ENCODE assay signal across 8 mouse cellular contexts in genomic region chr2:168231471-168231829, GRCm38 (mm10). TPM values are rescaled to one million over a fixed set of nuclear protein-coding genes. Genes with fewer than 3 reads are reported as not detected.
DNase-seq lines count a peak whose midpoint lies in the region; ATAC-seq and TF ChIP-seq lines count a peak whose summit lies in the region.

No protein-coding gene starts in this region.

- H3K27ac ChIP-seq in lung, postnatal 0 days (ENCODE audit: low read length): no peak overlapping the region
- H3K27ac ChIP-seq in intestine, embryonic 16.5 days (ENCODE audit: low read length): no peak overlapping the region
- H3K27ac ChIP-seq in neural tube, embryonic 15.5 days (replicated peaks): peak overlapping the region; percentile 98; the same call in 1 of the 2 replicates

- no peak for TF ChIP-seq EP300 in lung, postnatal 0 days (IDR thresholded peaks at IDR 0.05)

- WGBS in lung, postnatal 0 days: 50% methylated on average over 33 of the region's 33 CpGs
- WGBS in intestine, embryonic 16.5 days: 50% methylated on average over 33 of the region's 33 CpGs
- 68% methylated on average over 31 of the region's 33 CpGs for WGBS in neural tube, embryonic 15.5 days

- DNase-seq in adrenal gland, adult (ENCODE audit: inconsistent age in 2 of 2, low spot score in 1 of 2): peak; percentile 46 to 54
- no peak for DNase-seq in adrenal gland, adult 2 months
- DNase-seq in lung, postnatal 0 days (ENCODE audit: low spot score): no peak
- DNase-seq in lung, postnatal 36 days: no peak
- no peak for DNase-seq in right cerebral cortex, postnatal 10 days (ENCODE audit: low spot score in 2 of 2)
- DNase-seq in embryo, embryonic 10.5 days (ENCODE audit: low spot score): no peak

- no peaks in the 10 kb centered on the region for H3K27me3 ChIP-seq in lung, postnatal 0 days (replicated peaks; ENCODE audit: insufficient read depth, low read length)
- no peaks in the 10 kb centered on the region for H3K27me3 ChIP-seq in intestine, embryonic 16.5 days (replicated peaks; ENCODE audit: control insufficient read depth, insufficient read depth, low read length)
- H3K27me3 ChIP-seq in neural tube, embryonic 15.5 days (replicated peaks): no peaks in the 10 kb centered on the region

- peak overlapping the region; percentile 90 for H3K9ac ChIP-seq in lung, postnatal 0 days (replicated peaks; ENCODE audit: low read depth)
- H3K9ac ChIP-seq in intestine, embryonic 16.5 days (ENCODE audit: low read depth, low read length): peak overlapping the region; percentile 94
- peak overlapping the region; percentile 84 for H3K9ac ChIP-seq in neural tube, embryonic 15.5 days (replicated peaks)

- H3K36me3 ChIP-seq in lung, postnatal 0 days (ENCODE audit: insufficient read depth, low read length): no peaks in the 10 kb centered on the region; the same call in 1 of the 2 replicates
- 0 out of 2 replicates have a peak, but pooled peaks cover 8% of the 10 kb centered on the region for H3K36me3 ChIP-seq in intestine, embryonic 16.5 days (ENCODE audit: control insufficient read depth, insufficient read depth, low read length)
- H3K36me3 ChIP-seq in neural tube, embryonic 15.5 days: peaks cover 24% of the 10 kb centered on the region

- H3K4me2 ChIP-seq in lung, postnatal 0 days (replicated peaks; ENCODE audit: low read depth, low read length): peak overlapping the region; percentile 98
- peak overlapping the region; percentile 98 for H3K4me2 ChIP-seq in intestine, embryonic 16.5 days (ENCODE audit: low read depth, low read length)
- peak overlapping the region; percentile 99 for H3K4me2 ChIP-seq in neural tube, embryonic 15.5 days

- no peak for ATAC-seq in lung, postnatal 0 days
- no peak; the same call in 1 of the 2 replicates for ATAC-seq in intestine, embryonic 16.5 days
- ATAC-seq in neural tube, embryonic 15.5 days (ENCODE audit: low FRiP score): no peak

- H3K9me3 ChIP-seq in lung, postnatal 0 days (ENCODE audit: low read length): no peaks in the 10 kb centered on the region
- H3K9me3 ChIP-seq in intestine, embryonic 16.5 days (ENCODE audit: control insufficient read depth, low read length): no peaks in the 10 kb centered on the region
- H3K9me3 ChIP-seq in neural tube, embryonic 15.5 days (replicated peaks): no peaks in the 10 kb centered on the region

- H3K4me3 ChIP-seq in lung, postnatal 0 days (ENCODE audit: low read depth, low read length): peak overlapping the region; percentile 92
- peak overlapping the region; percentile 85 for H3K4me3 ChIP-seq in intestine, embryonic 16.5 days (ENCODE audit: low read length)
- H3K4me3 ChIP-seq in neural tube, embryonic 15.5 days (replicated peaks): peak overlapping the region; percentile 96

- no peak for TF ChIP-seq CTCF in lung, postnatal 0 days (IDR thresholded peaks at IDR 0.05)

- H3K4me1 ChIP-seq in lung, postnatal 0 days (ENCODE audit: insufficient read depth, low read depth, low read length): peaks cover 12% of the 10 kb centered on the region; the same call in 1 of the 2 replicates
- H3K4me1 ChIP-seq in intestine, embryonic 16.5 days (ENCODE audit: control insufficient read depth, insufficient read depth, low read length): peaks cover 30% of the 10 kb centered on the region
- peaks cover 52% of the 10 kb centered on the region for H3K4me1 ChIP-seq in neural tube, embryonic 15.5 days

RNA-seq across cellular contexts. Expression of gene Mocs3, which starts 1.0 kb away (rescaled TPM):
- 10 to 100 TPM; 11.6 to 16.6 TPM for total RNA-seq in adrenal gland, adult 2 months (2021)
- polyA plus RNA-seq in adrenal gland, adult 2 months (2012; rRNA removed): 70.8 and 82.0 TPM in 2 replicates
- polyA plus RNA-seq in lung, postnatal 0 days (2015; fragmentation: Nextera tagmentation; extraction: Ambion mirVana): 5.6 and 5.9 TPM in 2 replicates
- polyA plus RNA-seq in intestine, embryonic 16.5 days (2015; fragmentation: Nextera tagmentation; extraction: Ambion mirVana): 3.4 and 5.9 TPM in 2 replicates
- polyA plus RNA-seq in neural tube, embryonic 15.5 days (2015; fragmentation: Nextera tagmentation; extraction: Ambion mirVana): 8.6 and 9.7 TPM in 2 replicates

RNA-seq across cellular contexts. Expression of gene Dpm1, which starts 1.1 kb away (rescaled TPM):
- total RNA-seq in adrenal gland, adult 2 months (2021): 100 to 1,000 TPM; 133 to 138 TPM
- polyA plus RNA-seq in adrenal gland, adult 2 months (2012; rRNA removed): 19.3 and 24.8 TPM in 2 replicates
- polyA plus RNA-seq in lung, postnatal 0 days (2015; fragmentation: Nextera tagmentation; extraction: Ambion mirVana): 134 and 145 TPM in 2 replicates
- polyA plus RNA-seq in intestine, embryonic 16.5 days (2015; fragmentation: Nextera tagmentation; extraction: Ambion mirVana): 84.8 and 99.3 TPM in 2 replicates
- polyA plus RNA-seq in neural tube, embryonic 15.5 days (2015; fragmentation: Nextera tagmentation; extraction: Ambion mirVana): 63.9 and 74.7 TPM in 2 replicates

RNA-seq across cellular contexts. Expression of gene Gm20716, which starts 1.3 kb away (rescaled TPM):
- total RNA-seq in adrenal gland, adult 2 months (2021): 10 to 100 TPM; 26.1 to 27.0 TPM
- polyA plus RNA-seq in adrenal gland, adult 2 months (2012; rRNA removed): not detected in 2 replicates
- polyA plus RNA-seq in lung, postnatal 0 days (2015; fragmentation: Nextera tagmentation; extraction: Ambion mirVana): 8.4 and 11.6 TPM in 2 replicates
- polyA plus RNA-seq in intestine, embryonic 16.5 days (2015; fragmentation: Nextera tagmentation; extraction: Ambion mirVana): 8.5 and 10.2 TPM in 2 replicates
- 17.6 and 20.7 TPM in 2 replicates for polyA plus RNA-seq in neural tube, embryonic 15.5 days (2015; fragmentation: Nextera tagmentation; extraction: Ambion mirVana)

RNA-seq across cellular contexts. Expression of gene Adnp, which starts 24.5 kb away (rescaled TPM):
- 10 to 100 TPM; 43.9 to 65.5 TPM for total RNA-seq in adrenal gland, adult 2 months (2021)
- 16.4 and 18.6 TPM in 2 replicates for polyA plus RNA-seq in adrenal gland, adult 2 months (2012; rRNA removed)
- polyA plus RNA-seq in lung, postnatal 0 days (2015; fragmentation: Nextera tagmentation; extraction: Ambion mirVana): 3.4 and 4.9 TPM in 2 replicates
- 0.88 and 1.0 TPM in 2 replicates for polyA plus RNA-seq in intestine, embryonic 16.5 days (2015; fragmentation: Nextera tagmentation; extraction: Ambion mirVana)
- polyA plus RNA-seq in neural tube, embryonic 15.5 days (2015; fragmentation: Nextera tagmentation; extraction: Ambion mirVana): 3.4 and 7.9 TPM in 2 replicates

RNA-seq across cellular contexts. Expression of gene Kcng1, which starts 50.1 kb away (rescaled TPM):
- not detected for total RNA-seq in adrenal gland, adult 2 months (2021)
- 0.15 TPM in 2 replicates for polyA plus RNA-seq in adrenal gland, adult 2 months (2012; rRNA removed)
- 0.08 and 0.26 TPM in 2 replicates for polyA plus RNA-seq in lung, postnatal 0 days (2015; fragmentation: Nextera tagmentation; extraction: Ambion mirVana)
- polyA plus RNA-seq in intestine, embryonic 16.5 days (2015; fragmentation: Nextera tagmentation; extraction: Ambion mirVana): 6.1 and 6.4 TPM in 2 replicates
- 0.95 and 1.7 TPM in 2 replicates for polyA plus RNA-seq in neural tube, embryonic 15.5 days (2015; fragmentation: Nextera tagmentation; extraction: Ambion mirVana)

Comparison
In these comparisons a context has a peak if more than half of its experiments do, and no peak if none do; other contexts are left out.
1. DNase-seq: peak in adrenal gland, adult (2 of 2); none in adrenal gland, adult 2 months (single experiment), lung, postnatal 0 days (single experiment), lung, postnatal 36 days (single experiment), right cerebral cortex, postnatal 10 days (0 of 2) and embryo, embryonic 10.5 days (single experiment).
2. Peak in every context shown above with its lines, with median percentiles within 50 percentile points of each other: H3K4me2 ChIP-seq, H3K4me3 ChIP-seq and H3K9ac ChIP-seq.